Mouse (Mus musculus) stomach, postnatal 0 days (tissue): ENCODE measurements around the gene Zfp62. TPM values are rescaled to one million over a fixed set of nuclear protein-coding genes. Genes with fewer than 3 reads are reported as not detected.

Experiments used
- ATAC-seq: fragments of 200-750 bp; cut with Nextera tagmentation; 2 replicates; pipeline ENCODE4 v1.8.0; 2017; ENCODE audit not compliant: low FRiP score, low TSS enrichment
- DNase-seq: peaks from one replicate; pipeline ENCODE4 v3.0.0-alpha.2; 2016; ENCODE audit warnings: low spot score
- H3K27ac ChIP-seq: fragments of 300-500 bp; sonication (generic); replicated peaks from 2 replicates; pipeline ENCODE4 v1.5.1; 2014; ENCODE audit warnings: mild to moderate bottlenecking, control low read depth
- H3K27me3 ChIP-seq: fragments of 300-500 bp; sonication (generic); 2 replicates; pipeline ENCODE4 v1.6.1; 2014; ENCODE audit warnings: low read length; ENCODE audit not compliant: control insufficient read depth, insufficient read depth
- H3K36me3 ChIP-seq: fragments of 300-500 bp; sonication (generic); 2 replicates; pipeline ENCODE4 v1.6.1; 2014; ENCODE audit warnings: low read length, mixed read lengths; ENCODE audit not compliant: control insufficient read depth, insufficient read depth
- H3K4me1 ChIP-seq: fragments of 300-500 bp; sonication (generic); replicated peaks from 2 replicates; pipeline ENCODE4 v1.6.1; 2014; ENCODE audit warnings: antibody characterized with exemption; ENCODE audit not compliant: control insufficient read depth, insufficient read depth
- H3K4me2 ChIP-seq: fragments of 300-500 bp; sonication (generic); replicated peaks from 2 replicates; pipeline ENCODE4 v1.6.1; 2014; ENCODE audit warnings: low read depth, mild to moderate bottlenecking, control low read depth, moderate library complexity
- H3K4me3 ChIP-seq: fragments of 300-500 bp; sonication (generic); 2 replicates; pipeline ENCODE4 v1.5.1; 2014; ENCODE audit warnings: low read depth, low read length, control low read depth
- H3K9ac ChIP-seq: fragments of 300-500 bp; sonication (generic); 2 replicates; pipeline ENCODE4 v1.6.1; 2014; ENCODE audit warnings: mild to moderate bottlenecking, low read length, control low read depth, mixed read lengths
- H3K9me3 ChIP-seq: fragments of 300-500 bp; sonication (generic); 2 replicates; pipeline ENCODE4 v1.6.1; 2016; ENCODE audit warnings: low read length; ENCODE audit not compliant: control insufficient read depth
- CTCF ChIP-seq: IDR thresholded peaks from 2 replicates; pipeline ENCODE4 v1.5.1; 2016; ENCODE audit warnings: antibody characterized with exemption, low read depth, mild to moderate bottlenecking, moderate library complexity
- EP300 ChIP-seq: optimal IDR thresholded peaks from 2 replicates; pipeline ENCODE3; 2016; ENCODE audit warnings: antibody characterized with exemption
- WGBS: fragments of 180-500 bp; shearing (Covaris S2); extraction: QIAGEN DNeasy Blood & Tissue Kit; methylation state at CpG from one replicate; pipeline ENCODE4 v1.1.7; 2014; 5-methylcytosine and 5-hydroxymethylcytosine counted together
- polyA plus RNA-seq: library from polyadenylated mRNA; unstranded; fragments of >200 nt; fragmentation: Nextera tagmentation; extraction: Ambion mirVana; gene quantifications from 2 replicates; pipeline ENCODE4 v1.2.1, GENCODE M21; 2015

Zfp62 gene
- polyA plus RNA-seq, 1 experiment from 2014 or later: 10.0 TPM

DNA sequence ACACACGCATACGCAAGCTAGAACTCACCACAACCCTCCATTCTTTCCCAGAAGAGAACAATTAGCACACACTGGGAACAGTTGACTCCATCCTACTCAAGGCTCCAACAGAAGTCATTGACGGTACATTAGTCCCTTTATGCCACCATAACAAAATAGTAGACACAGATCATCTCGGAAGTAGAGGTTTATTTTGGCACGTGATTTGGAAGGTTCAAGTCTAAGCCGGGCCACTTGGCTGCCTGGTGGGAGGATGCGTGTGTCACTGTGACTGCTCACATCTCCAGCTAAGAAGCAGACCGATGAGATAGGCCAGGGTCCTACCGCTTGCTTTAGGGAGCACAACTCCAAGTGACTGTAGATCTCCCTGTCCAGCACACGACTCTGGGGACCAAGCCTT is 64.2 kb downstream of the Zfp62 start:
- H3K4me2 ChIP-seq: no peak overlapping the region
- no peak overlapping the region for H3K4me3 ChIP-seq
- no peak overlapping the region for H3K9ac ChIP-seq
- no peak for ATAC-seq
- H3K9me3 ChIP-seq: no peaks in the 10 kb centered on the region
- H3K4me1 ChIP-seq: no peaks in the 10 kb centered on the region
- TF ChIP-seq EP300 (no peak), CTCF (no peak)
- H3K27me3 ChIP-seq: no peaks in the 10 kb centered on the region
- H3K27ac ChIP-seq: no peak overlapping the region
- peaks cover 5% of the 10 kb centered on the region; the same call in 1 of the 2 replicates for H3K36me3 ChIP-seq
- no peak for DNase-seq
- 77% methylated on average over 10 of the region's 10 CpGs for WGBS

DNA sequence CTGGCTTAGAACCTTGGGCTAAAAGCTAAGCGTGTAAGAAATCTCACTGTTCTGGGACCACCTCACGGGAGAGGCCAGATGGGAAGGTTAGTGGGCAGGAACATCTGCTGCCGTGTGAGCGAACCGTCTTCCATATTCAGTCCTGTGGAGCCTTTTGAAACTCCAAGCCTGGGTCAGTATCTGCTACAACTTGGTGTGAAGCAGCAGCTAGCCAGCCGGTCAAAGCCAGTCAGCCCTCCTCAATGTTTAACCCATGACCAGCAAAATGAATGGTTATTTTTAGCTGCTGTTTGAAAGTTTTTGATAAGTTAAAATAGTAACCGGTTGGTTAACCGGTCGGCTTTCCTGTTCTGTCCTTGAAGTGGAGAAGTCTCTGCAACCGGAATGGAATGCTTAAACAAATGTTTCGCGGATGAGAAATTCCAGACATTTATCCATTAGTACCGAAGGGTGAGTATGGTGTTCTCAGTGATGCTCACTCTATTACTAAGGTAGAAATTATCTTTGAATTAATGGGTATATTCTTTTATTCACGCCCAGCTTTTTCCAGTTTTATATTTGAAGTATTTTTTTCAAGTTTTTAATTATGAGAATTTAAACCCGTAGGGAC is 65.0 kb downstream of the Zfp62 start:
- WGBS: 49% methylated on average over 15 of the region's 15 CpGs
- no peaks in the 10 kb centered on the region for H3K27me3 ChIP-seq
- no peak overlapping the region for H3K4me3 ChIP-seq
- TF ChIP-seq EP300 (no peak), CTCF (no peak)
- H3K9me3 ChIP-seq: no peaks in the 10 kb centered on the region
- H3K27ac ChIP-seq: peak overlapping the region; percentile 56; the same call in 1 of the 2 replicates
- ATAC-seq: no peak
- no peaks in the 10 kb centered on the region for H3K36me3 ChIP-seq
- no peak overlapping the region for H3K4me2 ChIP-seq
- no peak overlapping the region for H3K9ac ChIP-seq
- no peaks in the 10 kb centered on the region for H3K4me1 ChIP-seq
- DNase-seq: no peak

Other genes with a start within 250 kb of the Zfp62 start
- gene Olfr56, start 224.4 kb upstream of the Zfp62 start, polyA plus RNA-seq: 0.15 and 0.16 TPM in 2 replicates
- 0.34 and 0.48 TPM in 2 replicates for gene 9930111J21Rik1, start 223.9 kb upstream of the Zfp62 start, polyA plus RNA-seq
- gene Gm12185, start 211.1 kb upstream of the Zfp62 start, polyA plus RNA-seq: 0.01 TPM in 1 of 2 replicates, not detected in the other
- 3.0 and 3.6 TPM in 2 replicates for gene Tgtp1, start 209.1 kb upstream of the Zfp62 start, polyA plus RNA-seq
- 0.40 and 0.46 TPM in 2 replicates for gene 9930111J21Rik2, start 152.1 kb upstream of the Zfp62 start, polyA plus RNA-seq
- 0.69 and 1.2 TPM in 2 replicates for gene Tgtp2, start 139.1 kb upstream of the Zfp62 start, polyA plus RNA-seq
- 10.1 and 12.7 TPM in 2 replicates for gene Ifi47, start 126.7 kb upstream of the Zfp62 start, polyA plus RNA-seq
- 0.11 TPM in 1 of 2 replicates, not detected in the other for gene Olfr1396, start 88.4 kb upstream of the Zfp62 start, polyA plus RNA-seq
- gene Olfr1395, start 61.0 kb upstream of the Zfp62 start, polyA plus RNA-seq: not detected in 2 replicates
- gene Olfr1394, start 48.9 kb upstream of the Zfp62 start, polyA plus RNA-seq: not detected in 2 replicates
- 0.31 and 0.44 TPM in 2 replicates for gene Btnl9, start 16.1 kb upstream of the Zfp62 start, polyA plus RNA-seq
- 42.7 and 43.4 TPM in 2 replicates for gene Mgat1, start 40.9 kb downstream of the Zfp62 start, polyA plus RNA-seq
- not detected in 2 replicates for gene Olfr1393, start 75.0 kb downstream of the Zfp62 start, polyA plus RNA-seq
- 0.10 TPM in 1 of 2 replicates, not detected in the other for gene Olfr1392, start 82.0 kb downstream of the Zfp62 start, polyA plus RNA-seq
- gene Olfr10, start 101.4 kb downstream of the Zfp62 start, polyA plus RNA-seq: not detected in 2 replicates
- not detected in 2 replicates for gene Olfr1391, start 119.5 kb downstream of the Zfp62 start, polyA plus RNA-seq
- gene Olfr1390, start 131.9 kb downstream of the Zfp62 start, polyA plus RNA-seq: not detected in 2 replicates
- gene Olfr1389, start 219.8 kb downstream of the Zfp62 start, polyA plus RNA-seq: not detected in 2 replicates
- 0.08 TPM in 1 of 2 replicates, not detected in the other for gene Olfr1388, start 233.3 kb downstream of the Zfp62 start, polyA plus RNA-seq